Mouse (Mus musculus): Measurements from ENCODE around the gene Nup62. TPM values are rescaled to one million over a fixed set of nuclear protein-coding genes. Genes with fewer than 3 reads are reported as not detected.
"Not testable (repeated sequence)": the region's sequence is repeated elsewhere in the genome, so short reads cannot be mapped to it uniquely, and the experiment has no call there.

The Nup62 gene
- total RNA-seq, 4 experiments from 2014 or later = 18.8 to 25.8 (median 22.7) TPM

DNA sequence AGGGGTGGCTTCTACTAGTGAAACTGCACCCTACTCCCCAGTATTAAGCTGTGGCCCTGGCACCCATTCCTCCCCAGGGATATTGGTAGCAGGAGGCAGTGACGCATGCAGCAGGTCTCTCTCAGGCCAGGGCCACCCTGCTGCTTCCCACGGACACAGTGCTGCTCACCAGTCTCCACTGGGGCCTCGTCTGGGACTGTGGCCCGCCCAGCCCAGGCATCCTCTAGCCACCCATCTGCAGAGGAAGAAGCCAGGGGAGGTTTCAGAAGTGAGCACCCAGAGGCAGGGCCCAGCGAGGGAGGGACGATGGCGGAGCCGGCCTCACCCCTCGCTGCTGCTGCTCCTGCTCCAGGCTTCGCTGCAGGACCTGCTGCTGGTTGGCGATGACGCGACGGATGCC is 47.3 kb downstream of the Nup62 start:
- no peak for DNase-seq (ENCODE audit: low spot score in 2 of 2)

DNA sequence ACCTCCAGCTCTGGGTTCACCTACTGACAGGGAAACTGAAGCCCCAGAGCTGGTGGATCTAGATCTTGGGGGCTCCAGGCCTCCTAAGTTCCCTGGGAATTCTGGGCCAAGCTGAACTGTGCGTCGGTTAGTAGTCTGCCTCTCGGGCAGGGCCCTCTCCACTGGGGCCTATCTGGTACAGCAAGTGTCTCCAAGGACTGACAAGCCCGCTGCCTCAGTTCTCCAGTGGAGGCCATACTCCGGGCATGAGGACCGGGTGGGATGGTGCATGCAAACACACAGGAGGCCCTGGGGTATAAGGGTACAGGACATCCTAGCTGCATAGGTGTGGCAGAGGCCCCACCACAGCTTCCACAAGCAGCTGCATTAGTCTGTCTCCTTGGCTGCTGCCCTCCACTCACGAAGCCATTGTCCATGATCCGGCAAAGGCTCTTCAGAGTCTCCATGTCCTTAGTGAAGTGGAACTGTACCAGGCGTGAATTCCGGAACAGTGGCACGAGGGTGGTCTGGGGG is 48.1 kb downstream of the Nup62 start:
- no peak for DNase-seq (ENCODE audit: low spot score in 2 of 2)

DNA sequence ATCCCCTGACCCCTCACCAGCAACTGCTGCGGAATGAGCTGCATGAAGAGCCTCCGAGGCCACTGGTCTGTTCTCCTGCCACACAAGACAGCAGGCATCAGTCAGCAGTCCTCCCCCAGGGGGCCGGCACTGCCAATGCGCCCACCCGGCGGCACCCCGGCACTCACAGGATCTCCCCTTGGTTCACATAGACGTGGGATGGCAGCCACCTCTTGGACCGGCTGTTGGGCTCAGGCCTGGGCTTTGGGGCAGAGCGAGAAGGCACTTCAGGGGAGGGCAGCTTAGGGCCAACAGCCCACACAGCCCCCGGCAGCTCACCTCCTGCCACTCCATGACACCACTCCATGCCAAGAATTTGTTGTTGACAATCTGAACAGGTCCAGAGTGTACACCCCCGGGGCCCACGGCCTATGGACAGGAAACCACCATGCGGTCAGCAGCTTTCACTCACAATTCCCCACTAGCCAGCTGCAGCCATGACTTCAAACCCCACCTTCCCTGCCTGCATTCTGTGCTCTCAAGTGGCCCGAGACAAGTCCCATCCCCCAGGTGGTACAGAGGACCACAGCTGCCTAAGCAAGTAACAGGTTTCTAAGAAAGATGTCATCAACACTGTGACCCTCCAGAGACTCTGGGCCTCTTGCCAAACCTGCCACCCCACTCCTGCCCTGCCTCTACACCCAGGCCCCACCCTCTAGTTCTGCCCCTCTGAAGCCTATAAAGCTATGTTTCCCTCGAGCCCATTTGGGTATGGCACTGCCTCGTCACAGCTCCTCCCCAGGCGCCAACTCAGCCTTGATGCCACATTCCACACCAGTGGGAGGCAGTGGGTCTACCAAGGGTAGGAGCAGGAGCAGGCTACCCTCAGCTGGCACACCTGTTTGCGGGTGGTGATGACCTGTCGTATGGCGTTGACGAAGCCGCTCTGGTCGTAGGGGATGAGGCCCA is 49.0 kb downstream of the Nup62 start:
- no peak for DNase-seq (ENCODE audit: low spot score in 2 of 2)

DNA sequence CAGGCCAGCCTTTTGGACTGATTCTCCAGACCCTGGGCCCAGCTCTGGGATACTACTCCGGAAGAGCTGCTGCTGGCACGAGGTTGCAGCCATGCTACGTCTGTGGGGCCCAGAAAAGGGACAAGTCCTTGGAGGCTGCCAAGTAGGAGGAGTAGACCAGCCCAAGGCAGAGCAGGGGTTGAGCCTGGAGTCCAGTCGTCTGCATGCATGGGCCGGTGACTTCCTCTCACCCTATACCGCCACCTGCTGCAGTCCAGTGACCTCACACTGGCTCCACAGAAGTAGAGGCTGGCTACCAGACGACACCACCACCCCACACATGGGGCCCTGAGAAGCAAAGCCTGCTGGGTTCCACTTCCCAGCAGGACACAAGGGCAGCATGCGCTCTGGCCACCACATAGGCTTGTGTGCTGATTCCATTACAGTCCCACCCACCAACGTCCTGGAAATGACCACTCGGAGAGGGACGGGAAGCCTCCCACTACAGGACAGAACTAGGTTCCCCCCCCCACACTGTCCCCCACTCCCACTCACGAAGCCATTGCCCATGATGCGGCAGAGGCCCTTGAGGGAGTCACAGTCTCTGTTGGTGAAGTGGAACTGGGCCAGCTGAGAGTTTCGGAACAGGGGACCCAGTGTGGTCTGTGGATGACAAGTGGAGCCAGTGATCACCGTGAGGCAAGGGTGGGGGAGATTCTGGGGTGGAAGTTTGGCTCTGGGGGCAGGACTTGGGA is 50.6 kb downstream of the Nup62 start:
- peak; percentile 43 to 61 for DNase-seq (ENCODE audit: low spot score in 2 of 2)

DNA sequence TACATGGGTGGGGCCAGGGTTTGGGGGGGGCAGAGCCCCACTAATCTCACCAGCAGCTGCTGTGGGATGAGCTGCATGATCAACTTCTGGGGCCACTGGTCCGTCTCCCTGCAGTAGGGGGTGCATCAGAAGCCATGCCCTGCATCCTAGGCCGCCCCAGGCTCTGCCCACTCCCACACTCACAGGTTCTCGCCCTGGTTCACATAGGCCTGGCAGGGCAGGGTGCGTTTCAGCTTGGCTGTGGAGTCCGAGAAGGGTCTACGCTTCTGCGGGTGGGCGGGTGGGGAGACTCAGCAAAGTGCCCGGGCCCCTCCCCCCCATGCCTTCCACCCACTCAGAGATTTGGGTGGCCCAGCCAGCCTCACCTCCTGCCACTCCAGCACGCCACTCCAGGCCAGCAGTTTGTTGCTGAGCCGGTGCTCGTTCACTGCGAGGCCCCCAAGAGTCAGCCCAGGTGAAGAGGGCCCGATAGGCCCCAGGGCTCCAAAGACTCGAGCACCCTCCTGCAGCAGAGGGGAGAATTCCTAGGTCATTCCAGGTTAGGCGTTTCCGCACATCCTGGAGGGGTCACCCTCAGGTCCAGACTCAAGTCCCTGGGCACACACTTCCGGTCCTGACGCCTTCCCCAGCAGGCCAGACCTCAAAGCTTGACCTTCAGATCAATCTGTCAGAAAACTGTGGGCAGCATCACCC is 51.3 kb downstream of the Nup62 start:
- DNase-seq (ENCODE audit: low spot score in 2 of 2) = no peak

DNA sequence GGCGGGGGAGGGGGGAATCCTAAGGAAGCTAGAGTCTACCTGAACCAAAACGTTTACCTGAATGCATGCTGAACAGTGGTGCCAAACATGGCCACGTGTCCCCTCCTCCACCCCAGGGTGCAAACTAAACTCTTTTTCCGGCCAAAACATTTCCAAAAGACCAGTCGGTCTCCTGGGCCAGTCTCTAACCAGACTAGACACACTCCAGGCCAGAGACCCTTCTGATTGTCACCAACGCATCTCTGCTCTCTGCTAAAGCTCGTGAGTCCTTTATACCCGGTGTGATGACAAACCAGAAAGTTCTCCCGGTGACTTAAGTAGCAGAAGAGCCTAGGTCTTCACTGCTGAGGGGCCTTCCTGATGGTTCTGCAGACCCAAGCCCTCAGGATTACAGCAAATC is 51.9 kb downstream of the Nup62 start:
- DNase-seq (ENCODE audit: low spot score in 2 of 2) = no peak

DNA sequence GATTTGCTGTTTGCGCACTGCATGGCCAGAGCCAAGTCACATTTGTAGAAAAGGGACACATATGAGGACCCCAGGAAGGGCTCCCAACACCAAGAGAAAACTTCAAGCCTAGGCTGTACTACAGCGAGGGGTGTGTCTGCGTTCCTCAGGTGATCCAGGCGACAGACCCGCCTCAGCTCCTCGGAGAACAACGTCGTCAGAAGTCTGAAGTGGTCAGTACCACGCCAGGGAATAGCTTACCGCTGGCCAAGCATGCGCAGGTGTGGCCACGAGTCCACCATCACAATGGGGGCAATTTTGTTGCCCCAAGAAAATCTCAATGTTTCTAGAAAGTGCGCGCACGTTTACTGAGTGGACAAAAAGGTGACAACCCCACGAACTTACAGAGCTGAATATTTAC is 52.6 kb downstream of the Nup62 start:
- DNase-seq (ENCODE audit: low spot score in 2 of 2) = no peak

DNA sequence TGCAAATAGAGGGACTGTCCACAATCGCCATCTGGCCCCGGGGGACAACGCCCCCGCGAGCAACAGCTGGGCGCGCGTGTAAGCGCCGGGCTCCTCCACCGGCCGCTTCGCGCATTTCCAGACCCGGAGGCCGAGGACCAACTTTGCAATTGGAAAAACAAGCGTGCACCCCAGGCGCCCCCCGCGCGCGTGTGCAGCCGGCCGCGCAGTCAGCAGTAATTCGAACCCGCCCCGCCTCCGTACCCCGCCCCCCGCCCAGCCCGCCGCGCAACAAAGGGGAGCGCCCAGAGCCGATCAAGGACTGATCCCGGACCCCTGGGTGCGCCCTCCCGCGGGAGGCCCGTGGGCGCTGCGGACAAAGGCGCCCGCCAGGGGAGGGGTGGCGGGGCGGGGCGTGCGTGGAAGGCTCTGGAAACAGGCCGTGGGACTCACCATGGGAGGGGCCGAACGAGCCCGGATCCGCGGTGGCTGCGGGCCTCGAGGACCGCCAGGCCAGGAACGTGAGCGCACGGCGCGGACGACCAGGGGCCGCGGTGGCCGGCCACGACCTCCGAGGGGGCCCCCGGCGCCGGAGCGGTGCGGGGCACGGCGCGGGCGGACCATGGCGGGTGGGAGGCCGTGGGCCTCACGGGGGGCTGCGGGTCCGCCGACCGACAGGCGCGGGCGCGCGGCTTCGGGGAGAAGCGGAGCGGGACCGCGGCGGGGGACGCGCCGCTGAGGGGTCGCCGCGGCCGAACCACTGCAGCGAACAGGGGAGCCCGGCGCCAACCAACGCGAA is 53.2 kb downstream of the Nup62 start:
- DNase-seq (ENCODE audit: low spot score in 2 of 2) = peak; percentile 58 to 68

DNA sequence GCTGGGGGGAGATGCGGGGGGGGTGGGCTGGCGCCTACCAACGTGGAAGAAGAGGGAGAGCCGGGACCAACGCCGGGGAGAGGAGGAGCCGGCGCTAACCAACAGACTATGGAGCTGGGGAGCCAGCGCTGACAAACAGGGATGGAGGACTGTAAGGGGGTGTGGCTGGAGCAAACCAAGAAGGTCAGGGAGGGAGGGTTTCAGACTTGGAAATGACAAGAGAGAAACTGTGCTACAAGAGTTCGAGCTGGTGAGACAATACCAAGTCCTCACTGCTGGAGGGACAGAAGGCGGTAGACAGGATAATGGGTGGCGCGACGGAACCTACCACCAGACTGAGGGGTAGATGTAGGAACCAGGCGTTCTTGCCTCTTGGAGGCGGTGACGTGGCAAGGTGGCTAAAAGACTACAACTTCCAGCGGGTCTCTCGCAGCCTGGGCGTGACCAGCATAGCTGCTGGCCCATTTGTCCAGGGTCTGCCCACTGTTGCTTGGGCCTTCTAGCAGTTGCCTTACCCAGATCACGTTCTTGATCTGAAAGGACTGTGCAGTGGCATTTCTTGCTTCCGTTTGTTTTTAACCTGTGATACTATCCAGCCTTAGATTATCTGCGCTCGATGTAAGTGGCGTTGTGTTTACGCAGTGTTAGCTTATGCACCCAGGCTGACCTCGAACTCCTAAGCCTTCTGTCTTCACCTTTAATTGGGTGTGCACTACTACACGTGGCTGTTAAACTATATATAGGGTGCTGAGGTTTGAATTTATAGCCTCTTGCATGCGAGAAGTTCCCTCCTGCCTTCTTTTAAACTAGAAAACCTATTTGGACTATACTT is 54.0 kb downstream of the Nup62 start, which contains the start of gene Ptov1:
TSS of gene Ptov1 (minus strand) at position 92 of the 832 bp plus-strand sequence.
- DNase-seq (ENCODE audit: low spot score in 2 of 2) = peak; percentile 86 to 91

DNA sequence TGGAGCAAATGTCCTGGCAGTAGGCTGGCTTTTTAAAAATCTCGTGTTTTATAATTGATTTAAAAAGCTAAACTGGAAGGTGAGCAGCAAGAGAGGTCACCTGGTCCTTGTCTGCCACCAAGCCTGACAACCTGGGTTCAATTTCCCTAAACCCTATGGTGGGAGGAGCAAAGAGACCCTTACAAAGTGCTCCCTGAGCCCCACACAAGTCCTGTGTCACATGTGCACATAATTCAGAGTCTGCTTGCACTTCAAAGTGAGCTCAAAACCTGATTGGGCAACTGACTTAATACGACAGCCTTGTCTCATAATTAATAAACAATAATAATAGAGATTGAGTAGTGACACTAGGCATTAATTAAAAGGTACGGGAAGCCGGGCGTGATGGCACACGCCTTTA is 54.7 kb downstream of the Nup62 start:
- DNase-seq (ENCODE audit: low spot score in 2 of 2) = no peak

DNA sequence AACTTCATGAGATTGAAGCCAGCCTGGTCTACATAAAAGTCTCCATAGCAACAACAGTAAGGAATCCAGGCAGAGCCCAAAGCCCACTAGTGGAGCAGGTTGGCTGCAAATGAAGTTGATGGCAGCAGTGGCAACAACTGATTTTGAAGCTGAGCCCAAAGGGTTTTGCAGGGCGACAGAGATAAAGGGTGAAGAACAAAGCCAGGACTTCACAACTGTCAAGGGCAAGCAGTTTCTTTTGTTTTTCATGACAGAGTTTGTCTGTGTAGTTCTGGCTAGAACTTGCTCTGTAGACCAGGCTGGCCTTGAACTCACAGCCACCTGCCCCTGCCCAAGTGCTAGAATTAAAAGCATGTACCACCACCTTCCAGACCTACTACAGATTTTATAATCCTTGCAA is 55.3 kb downstream of the Nup62 start:
- no peak for DNase-seq (ENCODE audit: low spot score in 2 of 2)

DNA sequence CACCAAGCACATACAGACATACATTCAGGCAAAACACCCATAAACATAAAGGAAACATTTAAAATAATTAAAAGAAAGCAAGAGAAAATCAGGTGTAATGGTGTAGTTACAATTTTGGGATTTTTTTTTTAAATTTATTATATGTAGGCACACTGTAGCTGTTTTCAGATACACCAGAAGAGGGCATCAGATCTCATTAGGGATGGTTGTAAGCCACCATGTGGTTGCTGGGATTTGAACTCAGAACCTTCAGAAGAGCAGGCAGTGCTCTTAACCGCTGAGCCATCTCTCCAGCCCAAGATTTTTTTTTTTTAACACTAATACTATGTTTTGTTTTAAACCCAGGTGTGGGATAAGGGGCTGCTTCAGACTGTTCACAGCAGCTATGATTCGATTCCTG is 55.9 kb downstream of the Nup62 start:
- not testable (repeated sequence) for DNase-seq (ENCODE audit: low spot score in 2 of 2)

DNA sequence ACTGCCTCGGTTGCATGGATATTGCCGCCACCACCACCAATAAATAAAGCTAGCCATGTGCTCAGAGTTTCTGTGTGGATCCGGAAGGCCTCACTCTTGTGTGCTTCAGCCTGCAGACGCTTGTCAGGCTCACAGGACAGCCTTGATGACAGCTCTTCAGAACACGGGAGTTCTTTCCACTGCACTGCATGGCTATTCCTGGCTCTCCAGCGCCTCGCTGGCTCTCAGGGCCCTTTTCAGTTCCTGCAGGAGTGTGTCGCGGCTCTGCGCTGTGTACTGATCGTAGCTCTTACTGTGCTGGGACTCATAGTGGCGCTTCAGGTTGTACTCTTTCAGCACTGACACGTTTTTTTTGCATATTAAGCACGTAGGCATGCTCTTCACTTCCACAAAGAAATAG is 61.9 kb downstream of the Nup62 start:
- DNase-seq (ENCODE audit: low spot score in 2 of 2) = no peak

Small RNAs within 50 kb of the gene (microRNA-seq; reads per million reads assigned to microRNA genes)
- not detected for gene Mir707

Other genes starting within 250 kb of the Nup62 start
- under 1 TPM in 3 of 4 experiments, not detected in 1; 0.22 to 0.46 (median 0.40) TPM for gene Napsa, start 243.7 kb upstream of the Nup62 start, total RNA-seq (2022)
- 1 to 10 TPM; 3.6 to 5.1 (median 4.5) TPM for gene Kcnc3, start 225.4 kb upstream of the Nup62 start, total RNA-seq (2022)
- 10 to 100 TPM; 38.7 to 58.3 (median 42.5) TPM for gene Myh14, start 145.2 kb upstream of the Nup62 start, total RNA-seq (2022)
- not detected for gene Izumo2, start 107.3 kb upstream of the Nup62 start, total RNA-seq (2022)
- gene Vrk3, start 67.7 kb upstream of the Nup62 start, total RNA-seq (2022) = 10 to 100 TPM; 19.9 to 23.5 (median 21.6) TPM
- gene Zfp473, start 65.0 kb upstream of the Nup62 start, total RNA-seq (2022) = under 1 TPM in 1 of 4 experiments, not detected in 3; 0.13 TPM
- gene Il4i1, start 299 bp downstream of the Nup62 start, total RNA-seq (2022) = 1 to 10 TPM; 1.8 to 4.4 (median 2.6) TPM
- 10 to 100 TPM; 71.2 to 97.1 (median 77.4) TPM for gene Atf5, start 570 bp downstream of the Nup62 start, total RNA-seq (2022)
- gene Akt1s1, start 32.9 kb downstream of the Nup62 start, total RNA-seq (2022) = 100 to 1,000 TPM; 139 to 158 (median 141) TPM
- 10 to 100 TPM; 58.9 to 71.3 (median 63.3) TPM for gene Tbc1d17, start 33.0 kb downstream of the Nup62 start, total RNA-seq (2022)
- 10 to 100 TPM; 21.2 to 23.9 (median 22.4) TPM for gene Pnkp, start 41.1 kb downstream of the Nup62 start, total RNA-seq (2022)
- gene Ptov1, start 53.7 kb downstream of the Nup62 start, total RNA-seq (2022) = 100 to 1,000 TPM; 146 to 178 (median 160) TPM
- gene Med25, start 76.6 kb downstream of the Nup62 start, total RNA-seq (2022) = 10 to 100 TPM; 64.0 to 79.1 (median 71.0) TPM
- gene Fuz, start 80.0 kb downstream of the Nup62 start, total RNA-seq (2022) = 10 to 100 TPM; 17.4 to 27.1 (median 18.7) TPM
- gene Ap2a1, start 113.4 kb downstream of the Nup62 start, total RNA-seq (2022) = 10 to 100 TPM; 63.5 to 67.9 (median 65.5) TPM
- not detected for gene Tsks, start 127.1 kb downstream of the Nup62 start, total RNA-seq (2022)
- 1 to 10 TPM in 1 of 4 experiments, under 1 TPM in 3; 0.61 to 1.3 (median 0.71) TPM for gene Cpt1c, start 158.8 kb downstream of the Nup62 start, total RNA-seq (2022)
- 100 to 1,000 TPM; 144 to 162 (median 152) TPM for gene Prmt1, start 170.5 kb downstream of the Nup62 start, total RNA-seq (2022)
- gene Irf3, start 181.6 kb downstream of the Nup62 start, total RNA-seq (2022) = 10 to 100 TPM; 13.5 to 22.2 (median 17.9) TPM
- gene Bcl2l12, start 182.6 kb downstream of the Nup62 start, total RNA-seq (2022) = 10 to 100 TPM in 1 of 4 experiments, 1 to 10 TPM in 3; 8.2 to 13.0 (median 9.4) TPM
- gene Scaf1, start 200.3 kb downstream of the Nup62 start, total RNA-seq (2022) = 10 to 100 TPM; 43.2 to 50.7 (median 48.4) TPM
- gene Rras, start 201.9 kb downstream of the Nup62 start, total RNA-seq (2022) = 10 to 100 TPM; 20.1 to 25.7 (median 21.3) TPM
- 10 to 100 TPM; 15.3 to 17.5 (median 15.9) TPM for gene Prr12, start 236.8 kb downstream of the Nup62 start, total RNA-seq (2022)
- 10 to 100 TPM; 24.5 to 31.0 (median 28.2) TPM for gene Nosip, start 246.3 kb downstream of the Nup62 start, total RNA-seq (2022)
- 10 to 100 TPM in 2 of 4 experiments, 1 to 10 TPM in 2; 7.2 to 13.3 (median 10.6) TPM for gene Prrg2, start 246.6 kb downstream of the Nup62 start, total RNA-seq (2022)